Mouse (Mus musculus) kidney, embryonic 14.5 days (tissue): ENCODE data around the gene Pcbd1. TPM values are rescaled to one million over a fixed set of nuclear protein-coding genes. Genes with fewer than 3 reads are reported as not detected.
A peak's percentile ranks its signal among the peaks of the same experiment; 100 is the strongest.
"Not testable (repeated sequence)": the region's sequence is repeated elsewhere in the genome, so short reads cannot be mapped to it uniquely, and the experiment has no call there.

Experiments used
- ATAC-seq: fragments of 200-750 bp; cut with Nextera tagmentation; 2 replicates; pipeline ENCODE4 v1.8.0; 2017; ENCODE audit warnings: moderate number of reproducible peaks, mild to moderate bottlenecking, moderate TSS enrichment, moderate library complexity; ENCODE audit not compliant: low FRiP score, low TSS enrichment
- H3K27ac ChIP-seq: fragments of 300-500 bp; sonication (generic); 2 replicates; pipeline ENCODE4 v1.5.1; 2014; ENCODE audit warnings: low read depth, mild to moderate bottlenecking, low read length, moderate library complexity, mixed read lengths
- H3K27me3 ChIP-seq: fragments of 300-500 bp; sonication (generic); 2 replicates; pipeline ENCODE4 v1.6.1; 2014; ENCODE audit warnings: mild to moderate bottlenecking, low read length; ENCODE audit not compliant: control insufficient read depth, insufficient read depth
- H3K36me3 ChIP-seq: fragments of 300-500 bp; sonication (generic); 2 replicates; pipeline ENCODE4 v1.6.1; 2014; ENCODE audit warnings: low read length, mixed read lengths; ENCODE audit not compliant: control insufficient read depth, insufficient read depth
- H3K4me1 ChIP-seq: fragments of 300-500 bp; sonication (generic); 2 replicates; pipeline ENCODE4 v1.6.1; 2014; ENCODE audit warnings: low read length, mixed read lengths; ENCODE audit not compliant: control insufficient read depth, insufficient read depth
- H3K4me2 ChIP-seq: fragments of 300-500 bp; sonication (generic); replicated peaks from 2 replicates; pipeline ENCODE4 v1.6.1; 2014; ENCODE audit warnings: low read depth, mild to moderate bottlenecking, low read length
- H3K4me3 ChIP-seq: fragments of 300-500 bp; sonication (generic); 2 replicates; pipeline ENCODE4 v1.5.1; 2014; ENCODE audit warnings: mild to moderate bottlenecking, low read length
- H3K9ac ChIP-seq: fragments of 300-500 bp; sonication (generic); 2 replicates; pipeline ENCODE4 v1.6.1; 2014; ENCODE audit warnings: low read depth, mild to moderate bottlenecking, low read length, moderate library complexity
- H3K9me3 ChIP-seq: fragments of 300-500 bp; sonication (generic); 2 replicates; pipeline ENCODE4 v1.6.1; 2016; ENCODE audit warnings: low read length; ENCODE audit not compliant: control insufficient read depth
- WGBS: fragments of 180-500 bp; shearing (Covaris S2); extraction: QIAGEN DNeasy Blood & Tissue Kit; methylation state at CpG from one replicate; pipeline ENCODE4 v1.1.7; 2014; 5-methylcytosine and 5-hydroxymethylcytosine counted together
- polyA plus RNA-seq: library from polyadenylated mRNA; unstranded; fragments of >200 nt; fragmentation: Nextera tagmentation; extraction: Ambion mirVana; gene quantifications from 2 replicates; pipeline ENCODE4 v1.2.1, GENCODE M21; 2014

The Pcbd1 gene
- polyA plus RNA-seq, 1 experiment from 2014 or later = 140 TPM

DNA sequence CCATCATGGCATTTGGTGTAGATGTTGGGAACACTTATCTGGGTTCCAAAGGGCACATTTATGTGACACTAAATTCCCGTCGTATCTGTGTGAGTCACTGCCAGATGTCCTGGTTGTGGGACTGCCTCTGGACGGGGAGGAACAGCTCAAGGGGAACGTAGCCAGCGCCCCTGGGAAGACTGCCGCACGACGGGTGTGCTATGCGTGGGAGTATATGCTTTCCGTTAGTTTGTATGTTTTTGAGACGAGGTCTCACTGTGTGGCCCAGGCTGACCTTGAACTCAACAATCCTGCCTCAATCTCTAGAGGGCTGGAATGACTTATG is 8.2 kb upstream of the Pcbd1 start:
- 34% methylated on average over 11 of the region's 11 CpGs for WGBS
- Histone ChIP-seq H3K4me2 (peak overlapping the region; percentile 21; the same call in 1 of the 2 replicates), H3K4me3 (no peak overlapping the region), H3K27me3 (no peaks in the 10 kb centered on the region), H3K4me1 (peaks cover 9% of the 10 kb centered on the region), H3K9ac (no peak overlapping the region), H3K36me3 (no peaks in the 10 kb centered on the region), H3K27ac (no peak overlapping the region; the same call in 1 of the 2 replicates), H3K9me3 (no peaks in the 10 kb centered on the region)
- ATAC-seq = 0 out of 2 replicates have a peak, but pooled peaks have one; percentile 29

DNA sequence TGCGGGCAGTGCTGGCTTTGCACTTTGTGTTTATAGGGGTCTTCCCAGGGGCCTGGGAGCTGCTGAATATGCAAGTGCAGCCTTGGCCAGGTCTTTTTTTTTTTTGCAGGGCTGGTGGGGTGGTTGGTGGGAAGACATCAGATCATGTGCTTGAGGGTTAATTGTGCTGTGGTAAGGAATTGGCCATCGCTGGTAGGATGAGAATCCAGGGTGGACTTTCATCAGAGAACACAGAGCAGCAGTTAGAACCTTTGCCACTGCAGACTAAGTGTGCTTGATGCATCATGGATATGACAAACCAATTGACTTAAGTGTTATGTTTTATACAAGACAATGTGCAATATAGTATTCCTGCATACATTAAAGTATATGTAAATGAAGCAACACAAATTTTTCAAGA is 3.8 kb upstream of the Pcbd1 start:
- no peaks in the 10 kb centered on the region for H3K27me3 ChIP-seq
- no peak overlapping the region for H3K27ac ChIP-seq
- no peaks in the 10 kb centered on the region for H3K36me3 ChIP-seq
- H3K4me1 ChIP-seq = peaks cover 16% of the 10 kb centered on the region
- no peak for ATAC-seq
- no peaks in the 10 kb centered on the region for H3K9me3 ChIP-seq
- H3K4me2 ChIP-seq = no peak overlapping the region
- H3K9ac ChIP-seq = no peak overlapping the region
- 91% methylated on average over 2 of the region's 2 CpGs for WGBS
- H3K4me3 ChIP-seq = no peak overlapping the region

DNA sequence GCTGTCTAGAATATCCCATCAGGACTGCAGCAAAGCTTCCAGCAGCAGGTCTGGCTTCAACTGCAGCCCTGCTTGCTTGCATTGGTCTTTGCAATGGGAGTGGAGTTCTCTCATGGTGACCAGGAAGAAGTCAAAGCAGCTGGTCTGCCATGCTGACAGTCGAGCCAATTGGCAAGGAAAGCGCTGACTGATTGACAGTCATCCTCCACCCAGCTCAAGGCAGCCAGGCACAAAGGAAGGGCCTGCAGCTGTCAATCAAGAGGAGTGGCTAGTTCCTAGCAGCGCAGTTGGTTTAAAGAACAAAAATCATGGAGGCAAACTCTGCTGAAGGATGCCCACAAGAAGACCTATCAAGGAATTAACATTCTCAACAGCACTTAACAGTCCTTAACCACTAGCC is 2.6 kb upstream of the Pcbd1 start:
- Histone ChIP-seq H3K9me3 (no peaks in the 10 kb centered on the region), H3K27me3 (no peaks in the 10 kb centered on the region), H3K36me3 (no peaks in the 10 kb centered on the region), H3K27ac (no peak overlapping the region), H3K4me1 (peaks cover 9% of the 10 kb centered on the region; the same call in 1 of the 2 replicates), H3K4me2 (no peak overlapping the region), H3K9ac (no peak overlapping the region), H3K4me3 (no peak overlapping the region)
- ATAC-seq = no peak
- 60% methylated on average over 3 of the region's 3 CpGs for WGBS

DNA sequence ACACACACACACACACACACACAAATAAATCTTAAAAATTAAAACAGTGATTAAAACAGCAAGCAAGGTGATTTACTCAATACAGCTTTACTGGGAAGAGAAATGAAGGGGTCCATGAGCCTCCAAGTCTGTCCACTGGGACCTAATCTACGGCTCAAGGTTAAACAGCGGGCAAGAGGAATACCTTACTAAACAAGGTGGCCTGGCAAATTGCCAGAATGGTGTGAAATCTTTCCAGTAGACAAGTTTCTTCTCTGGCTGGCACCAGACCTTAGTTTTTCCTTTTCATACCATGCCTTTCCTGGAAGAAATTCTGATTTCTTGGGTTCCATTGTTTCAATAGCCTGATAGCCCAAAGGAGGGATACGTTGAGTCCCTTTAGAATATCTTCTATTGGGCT is 663 bp upstream of the Pcbd1 start:
- no peak overlapping the region for H3K9ac ChIP-seq
- no peaks in the 10 kb centered on the region for H3K27me3 ChIP-seq
- H3K4me1 ChIP-seq = peaks cover 9% of the 10 kb centered on the region; the same call in 1 of the 2 replicates
- H3K27ac ChIP-seq = no peak overlapping the region; the same call in 1 of the 2 replicates
- ATAC-seq = no peak
- H3K4me2 ChIP-seq = 0 out of 2 replicates have a peak overlapping the region, but pooled peaks have one; percentile 74
- H3K36me3 ChIP-seq = no peaks in the 10 kb centered on the region
- no peaks in the 10 kb centered on the region for H3K9me3 ChIP-seq
- WGBS = 76% methylated on average over 3 of the region's 3 CpGs
- H3K4me3 ChIP-seq = no peak overlapping the region

DNA sequence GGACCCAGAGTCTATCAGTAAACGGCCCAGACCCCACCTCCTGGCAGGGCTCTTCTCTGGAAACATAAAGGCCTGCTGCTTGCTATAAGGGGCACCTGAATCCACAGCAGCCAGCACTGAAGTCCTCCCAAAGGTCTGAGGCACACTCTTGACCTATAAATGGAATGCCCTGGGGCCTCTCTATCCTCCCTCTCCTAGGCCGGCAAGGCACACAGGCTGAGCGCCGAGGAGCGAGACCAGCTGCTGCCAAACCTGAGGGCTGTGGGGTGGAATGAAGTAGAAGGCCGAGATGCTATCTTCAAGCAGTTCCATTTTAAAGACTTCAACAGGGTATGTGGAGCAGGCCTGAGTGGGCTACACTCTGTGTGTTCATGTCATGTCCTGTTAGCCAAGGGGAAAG is 2.7 kb downstream of the Pcbd1 start:
- no peaks in the 10 kb centered on the region for H3K9me3 ChIP-seq
- 62% methylated on average over 6 of the region's 6 CpGs for WGBS
- no peak overlapping the region for H3K4me2 ChIP-seq
- peaks cover 5% of the 10 kb centered on the region; the same call in 1 of the 2 replicates for H3K36me3 ChIP-seq
- H3K27ac ChIP-seq = no peak overlapping the region
- H3K4me3 ChIP-seq = no peak overlapping the region
- peaks cover 9% of the 10 kb centered on the region; the same call in 1 of the 2 replicates for H3K4me1 ChIP-seq
- H3K9ac ChIP-seq = no peak overlapping the region
- no peak for ATAC-seq
- H3K27me3 ChIP-seq = no peaks in the 10 kb centered on the region

DNA sequence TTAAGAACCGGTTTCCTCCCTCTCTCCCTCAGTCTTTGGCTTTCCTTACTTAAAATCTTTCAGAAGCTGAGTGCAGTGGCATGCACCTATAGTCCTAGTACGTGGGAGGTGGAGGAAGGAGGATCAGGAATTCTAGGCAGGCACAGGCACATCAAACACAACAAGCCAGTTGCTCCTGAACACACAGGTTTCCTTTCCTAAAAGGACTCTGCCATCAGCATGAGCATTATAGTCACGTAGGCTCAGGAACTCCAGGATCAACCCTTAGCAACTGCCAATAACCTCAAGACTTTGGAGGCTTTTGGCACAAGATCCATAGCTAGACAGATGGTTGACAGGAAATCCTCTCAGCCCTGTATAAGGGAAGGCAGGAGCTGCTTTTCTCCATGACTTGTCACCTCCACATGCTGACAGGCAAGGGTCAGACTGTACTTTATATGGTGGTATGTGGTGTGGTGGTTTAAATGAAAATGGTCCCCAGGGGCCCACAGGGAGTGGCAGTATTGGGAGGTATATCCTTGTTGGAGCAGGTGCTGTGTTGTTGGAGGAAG is 14.5 kb downstream of the Pcbd1 start:
- Histone ChIP-seq H3K36me3 (peaks cover 86% of the 10 kb centered on the region), H3K9ac (no peak overlapping the region), H3K4me3 (no peak overlapping the region), H3K27me3 (no peaks in the 10 kb centered on the region), H3K27ac (no peak overlapping the region), H3K4me2 (no peak overlapping the region), H3K4me1 (no peaks in the 10 kb centered on the region), H3K9me3 (no peaks in the 10 kb centered on the region)
- 90% methylated on average over 3 of the region's 3 CpGs for whole genome bisulfite sequencing
- no peak for ATAC-seq

DNA sequence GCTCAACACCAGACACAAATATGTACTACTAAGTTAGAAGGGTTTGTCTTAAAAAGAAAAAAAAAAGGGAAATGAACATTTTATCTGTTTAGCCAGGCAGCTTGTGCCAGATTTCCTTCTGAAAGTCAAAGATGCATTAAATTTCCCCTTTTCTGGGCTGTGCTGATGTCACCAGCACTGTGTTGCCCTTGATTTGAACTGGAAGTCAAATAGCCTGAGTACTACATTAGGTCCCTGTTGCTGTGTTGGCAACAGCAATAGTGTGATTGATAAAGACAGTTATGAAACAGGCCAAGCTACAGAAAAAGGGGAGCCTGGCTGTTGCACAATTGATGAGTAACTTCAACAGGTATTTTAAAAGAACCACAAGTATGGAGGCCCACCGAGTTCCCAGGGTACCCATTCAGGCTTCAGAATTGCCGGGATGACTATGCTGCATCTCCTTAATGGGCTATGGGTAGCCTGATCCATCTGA is 25.2 kb downstream of the Pcbd1 start:
- Histone ChIP-seq H3K4me2 (no peak overlapping the region), H3K9me3 (no peaks in the 10 kb centered on the region), H3K36me3 (peaks cover 32% of the 10 kb centered on the region), H3K4me3 (no peak overlapping the region), H3K9ac (no peak overlapping the region), H3K27ac (no peak overlapping the region), H3K27me3 (no peaks in the 10 kb centered on the region), H3K4me1 (no peaks in the 10 kb centered on the region)
- ATAC-seq = no peak
- WGBS = 96% methylated on average over 2 of the region's 2 CpGs

DNA sequence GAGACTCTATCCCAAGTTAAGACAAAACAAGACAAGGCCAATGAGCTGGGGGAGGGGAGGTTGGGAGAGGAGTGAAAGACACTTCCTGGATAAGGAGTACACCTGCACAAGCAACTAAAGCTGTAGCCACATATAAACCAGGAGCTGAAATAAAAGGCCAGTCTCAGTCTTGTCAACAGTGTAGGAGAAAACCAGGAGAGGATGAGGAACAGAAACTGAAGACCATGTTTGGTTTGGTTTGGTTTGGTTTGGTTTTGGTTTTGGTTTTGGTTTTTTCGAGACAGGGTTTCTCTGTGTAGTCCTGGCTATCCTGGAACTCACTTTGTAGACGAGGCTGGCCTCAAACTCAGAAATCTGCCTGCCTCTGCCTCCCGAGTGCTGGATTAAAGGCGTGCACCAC is 32.6 kb downstream of the Pcbd1 start:
- H3K36me3 ChIP-seq = peaks cover 12% of the 10 kb centered on the region
- ATAC-seq = not testable (repeated sequence)

DNA sequence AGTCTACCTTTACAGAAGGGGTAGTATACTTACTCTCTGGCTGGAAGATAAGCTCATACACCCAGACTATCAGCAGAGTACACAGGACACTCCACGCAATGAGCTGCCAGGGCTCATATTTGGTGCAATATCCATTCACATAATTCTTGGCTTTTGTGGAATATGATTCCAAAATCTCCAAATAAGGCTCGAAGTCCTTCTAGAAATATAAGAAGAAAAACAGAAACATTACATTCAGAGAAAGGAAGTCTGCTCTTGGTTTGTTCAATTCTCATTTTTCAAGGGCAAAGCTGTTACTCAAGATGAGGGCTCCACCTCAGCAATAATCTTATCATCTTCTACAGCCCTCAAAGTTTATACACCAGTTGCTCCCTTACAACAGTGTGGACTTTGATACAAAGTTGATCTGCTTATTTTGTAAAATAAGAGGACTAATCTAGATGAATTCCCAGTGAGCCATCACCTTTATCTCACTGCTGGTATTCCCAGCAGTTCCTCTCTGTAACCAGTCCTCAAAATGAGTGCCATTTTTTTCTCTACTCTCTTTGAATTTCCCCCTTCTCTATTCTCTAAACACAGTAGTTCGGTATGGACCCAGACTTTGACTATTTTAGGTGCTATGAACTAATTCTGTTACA is 34.3 kb downstream of the Pcbd1 start:
- H3K4me2 ChIP-seq = no peak overlapping the region
- no peaks in the 10 kb centered on the region for H3K4me1 ChIP-seq
- peaks cover 6% of the 10 kb centered on the region for H3K36me3 ChIP-seq
- WGBS = 94% methylated on average over 3 of the region's 3 CpGs
- no peak overlapping the region for H3K4me3 ChIP-seq
- no peak for ATAC-seq
- H3K27me3 ChIP-seq = no peaks in the 10 kb centered on the region
- no peaks in the 10 kb centered on the region for H3K9me3 ChIP-seq
- H3K27ac ChIP-seq = no peak overlapping the region
- no peak overlapping the region for H3K9ac ChIP-seq

More for the DNA sequence above, 32.6 kb downstream of the Pcbd1 start:
- not testable (repeated sequence) for H3K9ac ChIP-seq, H3K4me1 ChIP-seq, H3K27me3 ChIP-seq, H3K27ac ChIP-seq, H3K9me3 ChIP-seq, H3K4me3 ChIP-seq, H3K4me2 ChIP-seq
- 93% methylated on average over 4 of the region's 4 CpGs for WGBS
